Mouse (Mus musculus) naive thymus-derived CD4-positive, alpha-beta T cell, adult 2 months (primary cell): Measurements from ENCODE around the gene Pparg.

Experiments
- DNase-seq: peaks from one replicate; pipeline ENCODE4 v3.0.0-alpha.2; 2011; ENCODE audit warnings: low read depth

Gene Pparg

DNA sequence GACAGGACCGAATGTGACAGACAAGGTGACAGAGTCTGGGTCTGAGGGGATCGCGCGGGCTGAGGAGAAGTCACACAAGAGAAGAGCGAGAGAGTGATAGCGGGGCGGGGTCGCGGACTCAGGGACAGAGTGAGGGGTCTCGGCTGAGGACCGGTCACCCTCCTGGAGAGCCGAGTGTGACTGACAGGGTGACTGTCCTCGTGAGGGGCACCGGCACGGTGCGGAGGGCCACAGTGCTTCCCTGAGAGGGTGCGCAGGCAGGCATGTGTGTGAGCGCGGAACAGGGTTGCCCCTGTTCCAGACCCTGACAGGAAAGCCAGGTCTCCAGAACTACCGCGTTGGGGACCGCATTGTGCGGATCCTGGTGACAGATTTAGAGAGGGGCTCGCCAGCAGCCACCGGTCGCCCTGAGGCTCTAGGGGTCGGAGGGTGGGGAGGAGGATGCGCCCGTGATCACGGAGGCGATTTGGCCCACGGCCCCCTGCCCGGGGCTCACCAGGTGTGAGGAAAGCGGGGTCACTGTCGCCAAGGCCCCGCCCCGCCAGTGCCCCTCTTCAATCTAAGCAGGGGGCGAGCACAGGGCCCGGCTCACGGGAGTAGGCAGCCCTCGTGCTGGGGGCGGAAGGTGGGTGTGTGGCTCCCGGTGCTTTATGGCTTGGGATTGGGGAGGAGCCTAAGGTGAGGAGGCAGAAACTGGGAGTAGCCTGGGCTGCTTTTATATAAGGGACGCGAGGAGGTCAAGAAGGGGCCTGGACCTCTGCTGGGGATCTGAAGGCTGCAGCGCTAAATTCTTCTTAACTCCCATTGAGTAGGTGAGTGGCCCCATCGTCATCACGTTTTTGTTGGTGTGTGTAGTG lies 1.1 kb downstream of the Pparg start:
- DNase-seq, result no peak

DNA sequence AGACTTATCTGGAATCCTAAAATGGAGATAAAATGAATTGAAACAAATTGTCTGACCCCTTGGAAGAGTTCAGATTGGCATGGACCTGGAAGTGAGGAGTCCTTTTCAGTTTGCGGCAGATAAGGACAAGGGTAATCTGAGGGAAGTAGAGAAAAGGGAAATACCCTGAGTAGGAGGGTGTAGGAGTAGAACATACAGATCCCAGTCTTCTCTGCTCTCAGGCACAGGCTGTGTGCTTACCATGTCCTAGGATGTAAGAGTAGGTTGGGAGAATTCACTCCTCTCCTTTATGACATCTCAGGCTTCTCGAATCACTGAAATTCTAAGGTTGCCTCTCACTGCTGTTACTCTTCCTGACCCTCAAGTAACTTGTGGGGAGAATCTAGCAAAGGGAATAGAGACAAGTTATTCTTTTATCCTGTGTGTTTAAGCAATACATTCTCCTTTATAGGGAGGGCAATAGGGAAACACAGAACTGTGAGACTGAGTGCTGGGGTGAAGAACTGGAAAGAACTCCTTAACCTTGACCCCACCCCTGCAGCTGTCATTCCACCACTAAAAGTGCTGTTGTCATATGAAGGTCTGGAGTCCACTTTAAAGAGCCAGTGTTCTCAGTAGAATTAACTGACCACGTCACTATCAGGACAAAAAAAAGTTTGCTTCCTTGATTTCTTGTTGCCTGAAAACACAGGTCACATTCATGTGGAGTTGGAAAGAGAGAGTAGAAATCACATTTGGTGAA lies 6.3 kb downstream of the Pparg start:
- DNase-seq, result no peak

DNA sequence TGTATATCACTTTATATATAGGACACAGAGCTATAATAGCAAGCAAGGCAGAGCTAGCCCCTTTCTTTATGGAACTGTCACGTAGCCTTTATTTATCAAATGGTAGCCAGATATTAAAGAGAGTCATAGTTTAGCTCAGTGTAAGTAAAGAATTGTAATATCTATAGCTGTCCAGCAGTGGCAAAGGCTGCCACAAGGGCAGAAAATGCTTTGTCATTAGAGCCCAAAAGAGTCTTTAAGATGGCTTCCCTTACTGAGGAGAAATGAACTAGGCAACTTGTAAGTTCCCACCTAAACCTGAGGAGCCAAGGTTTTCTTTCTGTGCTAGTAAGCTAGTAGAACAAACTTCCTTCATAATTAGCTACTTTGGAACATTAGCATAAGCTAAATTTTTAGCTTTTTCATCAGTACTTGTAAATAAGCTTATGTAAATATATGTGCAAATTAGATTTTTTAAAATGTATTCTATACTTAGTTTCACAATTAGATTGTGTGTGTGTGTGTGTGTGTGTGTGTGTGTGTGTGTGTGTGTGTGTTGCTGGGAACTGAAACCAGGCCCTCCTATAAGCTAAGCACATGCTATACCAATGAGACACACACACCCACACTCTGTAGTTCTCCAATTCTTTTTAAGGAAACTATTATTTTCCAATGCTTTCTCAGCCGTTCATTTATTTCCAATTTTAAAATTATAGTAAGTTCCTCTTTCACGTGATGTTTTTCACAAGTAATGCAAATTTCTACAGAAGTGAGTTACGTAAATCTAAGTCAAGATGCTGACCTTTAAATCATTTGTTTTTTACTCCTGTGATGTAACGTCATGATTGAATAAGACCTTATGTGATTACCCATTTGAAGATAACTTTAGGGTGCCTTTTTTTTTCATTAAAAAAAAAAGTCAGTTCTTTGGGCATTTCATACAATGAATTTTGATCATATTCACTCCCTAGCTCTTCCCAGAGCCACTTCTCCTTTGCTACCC lies 14.4 kb downstream of the Pparg start:
- DNase-seq, result no peak

DNA sequence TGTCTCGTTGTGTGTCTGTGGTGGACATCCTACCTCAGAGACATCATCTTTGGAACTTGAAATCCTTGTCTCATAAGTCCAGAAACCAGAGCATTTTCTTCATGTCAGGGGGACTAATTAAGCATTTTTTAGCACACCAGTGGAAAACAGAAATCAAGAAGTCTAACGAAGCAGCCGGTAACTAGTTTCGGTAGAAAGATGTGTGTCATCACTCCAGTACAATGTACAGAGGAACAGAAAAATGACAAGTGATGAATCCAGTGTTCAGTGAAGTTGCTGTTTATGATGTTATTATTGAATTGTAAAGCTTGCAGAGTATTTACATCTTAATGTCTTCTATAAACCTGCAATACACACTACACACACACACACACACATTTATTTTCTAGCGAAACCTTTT lies 19.8 kb downstream of the Pparg start:
- no peak for DNase-seq

DNA sequence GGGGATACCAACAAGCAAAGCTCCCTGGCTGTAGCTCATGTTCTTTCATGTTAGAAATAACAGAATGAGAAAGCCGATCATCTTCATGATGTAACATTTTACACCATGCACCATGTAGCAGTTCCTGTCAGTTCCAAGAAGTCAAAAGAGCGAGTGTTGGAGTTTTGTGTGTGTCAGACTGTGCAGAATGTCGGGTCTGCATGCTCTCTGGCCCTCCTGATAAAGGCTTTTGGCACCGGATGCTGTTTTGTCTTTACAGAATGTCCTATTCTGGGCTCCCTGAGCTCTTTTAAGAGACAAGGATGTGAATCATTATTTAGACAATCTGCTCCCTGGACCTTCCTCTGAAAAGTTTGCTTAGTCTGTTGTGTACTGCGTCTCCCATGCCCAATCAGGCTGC lies 22.0 kb downstream of the Pparg start:
- no peak for DNase-seq

DNA sequence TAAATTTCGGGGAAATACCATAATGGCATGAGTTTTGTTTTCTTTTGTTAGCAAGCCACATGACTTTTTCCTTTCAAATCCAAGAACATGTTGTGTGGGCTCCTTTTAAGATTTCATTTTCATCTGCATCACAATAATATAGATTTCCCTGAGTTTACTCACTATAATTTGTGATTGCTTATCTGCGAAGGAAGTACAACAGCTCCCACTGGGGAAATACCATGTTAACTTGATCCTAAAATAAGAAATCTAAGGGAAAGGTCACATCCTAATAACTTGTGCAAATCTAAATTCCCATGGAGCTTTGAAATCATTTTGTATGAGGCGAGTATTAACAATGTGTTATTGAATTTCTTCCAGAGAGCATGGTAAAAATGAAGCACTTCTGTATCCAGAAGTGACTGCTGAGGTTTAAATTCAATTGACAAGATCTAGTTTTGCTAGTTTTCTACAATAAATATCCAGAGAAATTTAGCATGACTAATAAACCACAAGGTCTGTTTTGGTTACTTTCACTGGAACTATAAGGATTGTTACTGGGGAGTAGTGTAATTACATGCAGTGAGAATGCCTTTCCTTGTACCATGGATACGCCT lies 29.3 kb downstream of the Pparg start:
- no peak for DNase-seq

DNA sequence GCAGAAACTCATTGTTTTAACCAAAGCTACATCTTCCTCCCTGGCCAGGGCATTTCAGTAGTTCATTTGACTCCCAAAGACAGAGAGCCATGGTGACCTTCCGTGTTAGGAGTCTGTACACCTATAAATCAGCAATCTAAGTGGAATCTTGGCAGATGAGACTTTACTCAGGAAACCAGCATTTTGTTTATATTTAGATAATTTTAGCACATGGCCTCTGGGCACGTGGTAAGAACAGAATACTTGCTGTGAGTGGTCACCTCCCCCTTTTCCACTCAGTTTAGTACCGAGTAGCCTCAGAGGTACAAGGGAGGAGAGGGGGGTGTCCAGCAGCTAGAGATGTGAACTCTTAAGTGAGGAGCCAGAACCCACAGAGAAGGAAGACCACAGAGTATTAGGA lies 36.2 kb downstream of the Pparg start:
- no peak for DNase-seq

DNA sequence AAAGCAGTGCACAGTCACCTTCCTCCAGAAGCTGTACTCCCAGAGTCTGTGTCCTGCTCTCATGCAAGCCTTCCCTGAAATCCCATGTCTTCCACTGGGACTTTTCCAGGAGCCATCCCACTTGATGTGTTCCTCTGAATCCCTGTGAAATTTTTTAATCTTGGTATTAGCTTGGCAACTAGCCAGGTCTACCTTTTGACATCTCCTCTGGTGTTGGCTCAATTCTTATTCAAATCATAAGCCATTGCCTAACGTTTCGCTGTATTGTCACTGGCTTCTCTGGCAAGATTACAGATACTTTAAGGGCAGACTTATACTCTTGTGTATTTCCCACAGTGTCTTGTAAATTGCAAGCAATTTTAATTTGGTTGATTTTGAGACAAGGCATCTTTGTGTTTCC lies 43.6 kb downstream of the Pparg start:
- no peak for DNase-seq

DNA sequence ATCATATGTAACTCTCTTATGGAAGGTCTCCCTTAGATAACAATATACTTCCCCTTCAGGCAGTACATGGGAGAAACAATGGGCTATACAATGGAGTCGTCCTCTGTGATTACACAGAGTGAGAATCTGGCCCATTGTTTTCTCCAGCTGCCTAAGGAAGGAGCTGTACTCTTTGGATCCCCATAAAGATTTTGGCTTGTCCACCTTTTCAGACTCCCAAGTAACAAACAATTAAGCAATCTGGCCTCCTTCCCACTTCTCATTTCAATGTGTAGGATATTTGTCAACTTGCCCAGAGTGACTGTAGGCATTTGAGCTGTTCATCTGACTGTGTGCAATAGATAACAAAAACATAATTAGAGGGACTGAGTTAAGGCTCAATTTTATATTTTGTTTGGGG lies 50.7 kb downstream of the Pparg start:
- DNase-seq, result no peak

DNA sequence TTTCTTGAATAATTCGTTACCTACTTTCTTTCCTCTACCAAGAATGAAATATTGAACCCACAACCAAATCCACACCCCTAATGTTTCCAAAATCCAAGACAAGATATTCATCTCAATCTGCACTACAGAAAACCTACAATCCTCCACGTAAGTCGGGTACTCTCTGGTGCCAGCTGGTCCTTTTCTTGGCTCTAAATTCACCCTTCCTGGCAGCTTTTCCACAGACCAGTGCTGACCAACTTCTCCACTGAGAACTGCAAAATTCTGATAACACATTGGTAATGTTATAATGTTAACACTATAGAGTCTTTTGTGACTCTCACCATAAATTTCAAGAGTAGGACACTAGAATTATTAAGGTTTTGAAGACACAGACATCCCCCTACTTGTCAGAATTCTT lies 57.4 kb downstream of the Pparg start:
- DNase-seq, result no peak

DNA sequence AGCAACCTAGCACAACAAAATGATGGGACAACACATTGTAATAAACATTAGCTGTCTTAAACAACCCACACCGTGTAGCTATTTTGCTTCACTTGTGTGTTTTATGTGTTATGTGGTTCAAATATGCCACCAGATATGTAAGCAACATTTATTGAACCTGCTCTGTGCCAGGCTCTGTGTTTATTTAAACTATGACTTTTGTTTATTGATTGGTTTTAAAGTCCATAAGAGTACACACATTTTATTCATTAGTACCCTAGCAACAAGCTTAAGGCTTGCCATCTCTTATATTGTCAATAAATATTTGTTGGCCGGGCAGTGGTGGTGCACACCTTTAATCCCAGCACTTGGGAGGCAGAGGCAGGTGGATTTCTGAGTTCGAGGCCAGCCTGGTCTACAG lies 58.2 kb downstream of the Pparg start:
- DNase-seq, result no peak

DNA sequence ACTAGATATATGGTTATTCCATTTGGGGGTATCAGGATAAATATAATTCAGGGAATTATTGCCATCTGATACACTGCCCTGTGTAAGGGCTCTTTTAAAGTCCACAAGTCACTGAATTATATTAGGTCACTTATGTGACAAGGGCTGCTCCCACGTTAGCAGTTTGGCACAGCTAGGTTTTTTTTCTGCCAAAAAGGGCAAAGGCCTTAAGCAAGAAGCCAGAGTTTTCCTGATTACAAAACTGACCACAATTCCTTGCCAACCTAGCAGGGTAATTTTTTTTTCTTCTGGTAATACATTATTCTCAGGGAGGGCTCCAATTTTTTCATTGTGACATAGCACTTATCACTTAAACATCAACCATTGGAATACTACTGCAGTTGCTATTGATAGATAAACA lies 60.2 kb downstream of the Pparg start:
- no peak for DNase-seq

DNA sequence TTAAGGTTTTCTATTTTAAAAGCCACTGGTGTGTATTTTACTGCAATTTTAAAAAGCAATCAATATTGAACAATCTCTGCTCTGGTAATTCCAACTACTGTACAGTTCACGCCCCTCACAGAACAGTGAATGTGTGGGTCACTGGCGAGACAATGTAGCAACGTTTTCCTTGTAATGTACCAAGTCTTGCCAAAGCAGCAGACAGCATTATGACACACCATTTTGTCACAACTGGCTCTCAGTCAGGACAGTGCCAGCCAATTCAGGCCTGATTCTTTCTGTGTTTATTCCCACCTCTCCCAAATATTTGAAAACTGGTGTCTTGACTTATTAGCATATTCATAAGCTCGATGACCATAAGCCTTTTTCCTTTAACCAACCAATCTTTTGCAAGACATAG lies 60.9 kb downstream of the Pparg start:
- DNase-seq, result no peak

DNA sequence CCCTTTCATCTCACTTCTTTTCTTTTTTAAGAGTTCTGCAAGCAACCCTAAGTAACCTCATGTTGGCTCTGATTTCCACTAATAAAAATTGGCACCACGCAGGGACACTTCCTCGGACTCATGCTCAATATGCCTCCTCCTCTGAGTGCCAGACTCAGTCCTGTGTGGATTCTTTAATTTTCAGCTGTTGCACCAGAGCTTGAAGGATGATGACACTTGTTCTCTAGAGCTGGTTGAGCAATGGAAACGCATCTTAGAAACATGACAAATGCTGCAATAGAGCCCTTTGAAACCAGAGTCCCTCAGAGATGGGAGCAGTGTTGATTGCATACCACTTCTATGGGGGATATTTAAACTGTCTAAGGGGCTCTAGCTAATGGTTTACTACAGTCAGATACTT lies 63.7 kb downstream of the Pparg start:
- DNase-seq, result no peak

DNA sequence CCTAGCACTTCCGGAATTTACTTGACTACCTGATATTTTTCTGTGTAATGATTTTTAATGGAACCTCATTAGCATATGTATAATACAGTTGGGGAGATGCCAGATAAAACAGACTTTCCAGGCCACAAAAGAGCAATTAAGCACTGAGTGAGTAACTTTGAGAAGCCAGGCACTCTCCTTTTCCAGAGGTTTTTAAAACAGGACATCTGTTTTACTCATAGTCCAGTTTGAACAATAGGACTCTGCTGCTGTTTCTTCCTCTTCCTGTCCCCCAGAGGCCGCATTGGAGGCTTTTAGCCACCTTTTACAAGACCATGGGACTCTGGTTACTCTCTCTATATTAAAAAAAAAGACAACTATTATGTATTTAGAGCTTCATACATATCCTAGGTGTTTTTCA lies 72.0 kb downstream of the Pparg start:
- DNase-seq, result no peak

DNA sequence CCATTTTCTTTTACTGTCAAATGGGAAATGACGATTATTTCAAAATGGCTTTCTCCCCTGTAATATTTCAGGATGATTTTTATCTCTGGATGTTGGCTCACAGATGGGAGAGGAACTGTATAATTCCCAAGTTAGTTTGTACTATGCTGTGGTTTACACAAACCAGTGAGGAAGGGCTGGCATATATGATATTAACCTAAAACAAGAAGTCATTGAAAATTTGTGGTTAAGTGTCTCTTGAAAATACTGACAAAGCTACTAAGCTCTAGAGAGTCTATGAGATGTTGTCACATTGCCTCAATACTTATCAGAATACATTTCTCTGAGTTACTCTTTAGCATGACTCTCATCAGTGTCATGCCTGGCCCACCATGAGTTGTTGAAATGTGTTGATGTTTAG lies 73.3 kb downstream of the Pparg start:
- DNase-seq, result no peak

DNA sequence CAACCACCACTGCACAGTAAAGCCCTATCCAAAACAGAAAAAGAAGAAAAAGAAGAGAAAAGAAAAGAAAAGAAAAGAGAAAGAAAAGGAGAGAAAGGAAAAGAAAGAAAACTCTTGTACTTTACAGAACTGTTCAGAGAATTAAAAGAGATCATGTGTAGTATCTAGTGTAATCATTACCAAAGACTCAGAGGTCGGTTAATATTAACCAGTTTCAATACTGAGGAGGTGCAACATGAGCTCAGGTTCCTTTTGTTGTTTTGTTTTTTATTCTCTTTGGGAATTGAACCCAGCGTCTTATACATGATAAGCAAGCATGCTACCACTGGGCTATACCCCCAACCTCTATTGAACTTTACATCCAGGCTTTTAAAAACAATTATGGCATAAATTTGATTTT lies 74.1 kb downstream of the Pparg start:
- no peak for DNase-seq

DNA sequence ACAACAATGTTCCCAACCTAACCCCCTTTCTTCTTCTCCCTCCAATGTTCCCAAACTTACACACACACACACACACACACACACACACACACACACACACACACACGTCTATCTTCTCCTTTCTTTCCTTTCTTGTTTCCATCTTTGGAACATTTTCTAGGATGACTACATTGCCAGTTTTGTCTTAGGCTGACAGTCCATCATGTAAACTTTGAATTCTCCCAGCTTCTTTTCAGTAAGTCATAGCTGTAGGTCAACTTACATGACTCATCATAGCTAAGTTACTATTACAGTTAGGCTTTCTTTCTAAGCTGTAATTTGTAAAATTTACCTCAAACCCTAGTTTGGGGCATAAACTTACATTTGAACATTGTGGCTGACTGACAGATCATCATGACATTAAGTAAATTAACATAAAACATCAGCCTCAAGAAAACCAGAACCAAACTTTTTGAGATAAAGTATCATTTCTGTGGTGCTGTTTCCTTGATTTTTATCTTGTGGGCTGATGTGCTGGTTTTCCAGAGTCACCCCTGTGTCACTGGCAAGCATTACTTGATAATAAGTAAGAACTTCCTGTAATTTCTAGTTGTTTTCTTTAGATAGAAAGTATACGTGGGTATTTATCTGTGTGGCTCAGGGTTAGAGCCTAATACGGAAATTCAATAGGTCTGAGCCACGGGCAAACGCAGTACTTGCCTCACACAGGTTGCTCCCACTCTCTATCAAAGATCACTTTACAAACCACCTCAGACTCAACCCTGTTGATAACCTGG lies 79.7 kb downstream of the Pparg start:
- DNase-seq, result no peak

DNA sequence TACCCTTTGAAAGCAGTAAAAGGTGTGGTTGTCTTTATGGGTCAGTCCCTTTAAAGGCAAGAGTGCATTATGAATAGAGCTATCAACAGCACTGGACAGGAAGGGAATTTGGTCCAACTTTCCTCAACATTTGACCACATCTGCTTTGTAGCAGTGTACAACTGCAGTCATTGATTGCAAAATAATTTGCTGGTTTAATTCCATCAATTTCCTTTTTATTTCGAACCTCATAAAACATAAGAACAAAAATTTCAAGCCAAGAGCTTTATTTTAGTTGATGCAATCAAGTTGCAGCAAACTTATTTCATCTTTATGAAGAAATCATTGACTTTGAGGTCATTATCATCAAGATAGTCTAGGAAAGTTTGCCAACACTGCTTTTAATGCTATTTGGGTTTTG lies 91.8 kb downstream of the Pparg start:
- no peak for DNase-seq

DNA sequence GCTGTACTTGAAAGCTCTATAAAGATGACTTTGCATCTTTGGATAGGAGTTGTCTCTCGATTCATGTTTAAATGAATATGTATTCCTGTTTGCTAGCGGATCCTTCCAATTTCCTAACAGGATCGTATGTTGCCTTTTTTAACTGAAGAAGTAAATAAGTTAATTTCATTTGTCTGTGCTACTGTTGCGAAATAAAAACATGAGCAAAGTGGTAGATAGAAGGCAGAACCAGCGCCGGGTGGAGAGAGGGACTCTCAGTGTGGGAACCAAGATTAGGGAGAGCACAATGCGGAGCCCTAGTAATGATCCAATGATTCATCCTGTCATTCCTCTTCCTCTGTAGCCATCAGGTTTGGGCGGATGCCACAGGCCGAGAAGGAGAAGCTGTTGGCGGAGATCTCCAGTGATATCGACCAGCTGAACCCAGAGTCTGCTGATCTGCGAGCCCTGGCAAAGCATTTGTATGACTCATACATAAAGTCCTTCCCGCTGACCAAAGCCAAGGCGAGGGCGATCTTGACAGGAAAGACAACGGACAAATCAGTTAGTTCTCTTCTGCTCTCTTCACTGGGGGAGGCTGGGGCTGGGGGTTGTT lies 102.1 kb downstream of the Pparg start:
- no peak for DNase-seq

DNA sequence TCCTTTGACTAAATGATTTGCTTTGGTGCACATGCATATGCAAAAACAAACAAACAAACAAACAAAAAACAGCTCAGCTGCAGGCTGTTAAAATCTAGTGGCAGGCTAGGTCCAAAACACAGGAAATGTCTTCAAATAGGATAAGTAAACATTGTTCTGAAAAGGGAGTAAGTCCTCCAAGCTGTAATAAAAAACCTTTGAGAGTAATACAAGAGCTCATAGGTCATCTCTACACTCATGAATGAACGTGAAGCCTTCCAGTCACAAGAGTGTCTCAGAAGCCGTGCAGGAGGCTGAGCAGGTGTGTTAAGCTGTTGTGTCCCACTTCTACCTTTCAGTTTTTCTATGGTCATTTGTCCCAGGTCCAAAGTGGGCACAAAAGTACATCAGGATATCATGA lies 102.6 kb downstream of the Pparg start:
- DNase-seq, result no peak
